Mouse (Mus musculus): ENCODE measurements around the gene Haspin. TPM values are rescaled to one million over a fixed set of nuclear protein-coding genes. Genes with fewer than 3 reads are reported as not detected.

Gene Haspin
- polyA plus RNA-seq, 1 experiment from 2014 or later = 1.6 TPM

DNA sequence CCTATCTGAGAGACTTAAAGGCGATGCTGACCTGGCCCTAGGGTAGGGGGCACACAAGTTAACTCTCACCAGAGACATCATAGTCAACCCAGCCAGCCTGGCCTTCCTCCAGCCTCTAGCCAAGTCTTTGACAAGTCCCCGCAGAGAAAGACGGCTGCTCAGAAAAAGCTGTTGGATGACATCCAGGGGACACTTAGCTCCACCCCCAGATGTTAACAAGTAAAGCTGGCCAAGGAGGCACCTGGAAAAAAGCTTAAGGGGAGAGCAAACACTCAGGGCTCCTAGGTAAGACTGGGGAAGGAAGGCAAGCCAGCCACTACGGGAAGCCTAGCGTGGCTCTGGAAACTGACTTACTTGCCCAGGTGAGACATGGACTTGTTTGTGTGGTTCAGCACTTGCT is 34.1 kb upstream of the Haspin start:
- peaks cover 17% of the 10 kb centered on the region for H3K4me1 ChIP-seq (ENCODE audit: control insufficient read depth, insufficient read depth, low read length)
- H3K27me3 ChIP-seq (ENCODE audit: control insufficient read depth, insufficient read depth, low read depth, low read length) = no peaks in the 10 kb centered on the region
- H3K4me2 ChIP-seq (ENCODE audit: low read length) = no peak overlapping the region
- H3K27ac ChIP-seq (ENCODE audit: low read length) = no peak overlapping the region
- H3K9me3 ChIP-seq (replicated peaks; ENCODE audit: control insufficient read depth, low read length, poor library complexity, severe bottlenecking) = no peaks in the 10 kb centered on the region
- peaks cover 3% of the 10 kb centered on the region; the same call in 1 of the 2 replicates for H3K36me3 ChIP-seq (ENCODE audit: control insufficient read depth, insufficient read depth, low read length)
- no peak overlapping the region for H3K9ac ChIP-seq (ENCODE audit: low read depth, low read length)
- WGBS = 66% methylated on average over 5 of the region's 5 CpGs
- H3K4me3 ChIP-seq (ENCODE audit: low read depth, low read length) = no peak overlapping the region
- no peak for ATAC-seq

DNA sequence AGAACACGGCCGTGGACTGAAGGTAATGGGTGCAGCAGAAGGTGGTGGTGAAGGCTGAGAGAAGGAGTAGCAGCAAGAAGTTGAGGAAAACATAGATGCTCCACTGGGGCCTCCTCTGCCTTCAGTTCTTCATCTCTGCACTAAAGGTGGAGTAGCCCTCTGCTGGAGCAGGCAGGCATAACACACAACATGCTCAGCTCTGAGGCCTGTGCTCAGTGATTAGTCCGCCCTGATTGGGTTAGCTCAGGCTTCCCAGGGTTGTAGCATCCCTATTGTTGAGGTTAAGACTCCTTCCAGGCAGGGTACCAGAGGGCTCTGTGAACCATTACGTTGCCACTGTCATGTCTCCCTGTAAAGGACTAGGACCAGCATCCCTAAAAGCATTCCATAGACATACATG is 31.1 kb upstream of the Haspin start:
- H3K4me2 ChIP-seq (ENCODE audit: low read length) = no peak overlapping the region
- 45% methylated on average over 4 of the region's 4 CpGs for WGBS
- no peak overlapping the region for H3K4me3 ChIP-seq (ENCODE audit: low read depth, low read length)
- H3K9ac ChIP-seq (ENCODE audit: low read depth, low read length) = no peak overlapping the region
- peak; percentile 18; the same call in 1 of the 2 replicates for ATAC-seq
- H3K27ac ChIP-seq (ENCODE audit: low read length) = no peak overlapping the region
- H3K9me3 ChIP-seq (replicated peaks; ENCODE audit: control insufficient read depth, low read length, poor library complexity, severe bottlenecking) = no peaks in the 10 kb centered on the region
- H3K4me1 ChIP-seq (ENCODE audit: control insufficient read depth, insufficient read depth, low read length) = no peaks in the 10 kb centered on the region
- no peaks in the 10 kb centered on the region; the same call in 1 of the 2 replicates for H3K36me3 ChIP-seq (ENCODE audit: control insufficient read depth, insufficient read depth, low read length)
- no peaks in the 10 kb centered on the region for H3K27me3 ChIP-seq (ENCODE audit: control insufficient read depth, insufficient read depth, low read depth, low read length)

DNA sequence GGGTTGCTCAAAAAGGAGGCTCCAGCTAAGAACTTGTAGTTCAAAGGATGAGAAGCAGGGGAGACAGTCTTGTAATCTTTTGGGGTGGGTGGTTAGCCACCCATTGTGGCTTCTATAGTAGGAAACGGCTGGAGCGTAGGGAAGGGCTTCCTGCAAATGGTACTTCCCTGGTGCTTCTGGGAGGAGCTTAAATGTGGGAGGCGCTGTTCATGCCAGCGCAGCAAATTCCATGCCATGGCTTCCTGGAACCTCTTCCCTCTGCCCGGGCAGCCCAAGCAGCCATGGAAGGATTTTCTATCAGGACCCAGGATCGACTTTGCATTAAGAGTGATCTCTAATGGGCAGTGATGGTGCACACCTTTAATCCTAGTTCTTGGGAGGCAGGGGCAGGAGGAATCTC is 30.5 kb upstream of the Haspin start:
- H3K27ac ChIP-seq (ENCODE audit: low read length) = no peak overlapping the region
- no peak for ATAC-seq
- H3K27me3 ChIP-seq (ENCODE audit: control insufficient read depth, insufficient read depth, low read depth, low read length) = no peaks in the 10 kb centered on the region
- H3K4me2 ChIP-seq (ENCODE audit: low read length) = no peak overlapping the region
- no peaks in the 10 kb centered on the region for H3K4me1 ChIP-seq (ENCODE audit: control insufficient read depth, insufficient read depth, low read length)
- no peaks in the 10 kb centered on the region for H3K9me3 ChIP-seq (replicated peaks; ENCODE audit: control insufficient read depth, low read length, poor library complexity, severe bottlenecking)
- H3K4me3 ChIP-seq (ENCODE audit: low read depth, low read length) = no peak overlapping the region
- no peaks in the 10 kb centered on the region; the same call in 1 of the 2 replicates for H3K36me3 ChIP-seq (ENCODE audit: control insufficient read depth, insufficient read depth, low read length)
- no peak overlapping the region for H3K9ac ChIP-seq (ENCODE audit: low read depth, low read length)
- WGBS = 86% methylated on average over 6 of the region's 6 CpGs

DNA sequence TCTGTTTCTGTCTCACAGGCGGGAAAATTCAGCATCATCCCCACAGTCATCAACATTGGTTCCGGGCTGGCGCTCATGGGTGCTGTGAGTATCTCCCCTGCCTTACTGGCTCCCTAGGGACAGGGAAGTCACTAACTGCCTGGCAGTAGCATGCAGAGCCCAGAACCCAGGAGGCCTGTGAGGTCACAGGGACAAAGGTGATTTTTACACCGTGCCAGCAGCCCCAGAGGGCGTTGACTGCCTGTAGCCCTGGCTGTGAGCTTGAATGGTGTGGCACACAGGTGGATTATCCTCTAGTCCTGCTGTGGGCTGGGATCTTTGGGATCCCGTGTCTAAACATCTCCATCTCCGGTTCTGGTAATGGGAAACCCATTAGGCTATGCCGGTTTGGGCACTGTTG is 30.0 kb upstream of the Haspin start:
- no peak overlapping the region for H3K4me2 ChIP-seq (ENCODE audit: low read length)
- 78% methylated on average over 8 of the region's 8 CpGs for WGBS
- H3K9ac ChIP-seq (ENCODE audit: low read depth, low read length) = no peak overlapping the region
- ATAC-seq = no peak
- no peak overlapping the region for H3K27ac ChIP-seq (ENCODE audit: low read length)
- no peak overlapping the region for H3K4me3 ChIP-seq (ENCODE audit: low read depth, low read length)
- H3K27me3 ChIP-seq (ENCODE audit: control insufficient read depth, insufficient read depth, low read depth, low read length) = no peaks in the 10 kb centered on the region
- no peaks in the 10 kb centered on the region for H3K36me3 ChIP-seq (ENCODE audit: control insufficient read depth, insufficient read depth, low read length)
- H3K9me3 ChIP-seq (replicated peaks; ENCODE audit: control insufficient read depth, low read length, poor library complexity, severe bottlenecking) = no peaks in the 10 kb centered on the region
- H3K4me1 ChIP-seq (ENCODE audit: control insufficient read depth, insufficient read depth, low read length) = no peaks in the 10 kb centered on the region

DNA sequence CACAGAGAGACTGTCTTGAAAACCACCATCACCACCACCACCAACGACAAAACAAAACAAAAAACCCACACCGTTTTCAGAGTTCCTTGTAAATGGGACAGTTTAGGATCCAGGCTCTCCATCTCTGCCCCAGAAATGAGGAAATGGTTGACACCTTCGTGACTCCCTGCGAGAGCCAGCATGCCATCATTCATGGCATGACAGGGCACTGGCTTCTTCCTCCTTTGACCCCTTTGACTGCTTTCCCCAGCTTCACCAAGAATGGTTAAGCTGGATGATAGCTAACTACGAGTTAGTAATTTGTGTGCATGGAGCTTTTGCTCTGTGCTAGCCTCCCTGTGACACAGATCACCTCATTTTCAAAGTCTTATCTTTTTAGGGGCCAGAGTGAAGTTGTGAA is 24.2 kb upstream of the Haspin start:
- ATAC-seq = no peak
- Histone ChIP-seq H3K36me3 (ENCODE audit: control insufficient read depth, insufficient read depth, low read length) (no peaks in the 10 kb centered on the region), H3K4me2 (ENCODE audit: low read length) (no peak overlapping the region), H3K27ac (ENCODE audit: low read length) (no peak overlapping the region), H3K9me3 (replicated peaks; ENCODE audit: control insufficient read depth, low read length, poor library complexity, severe bottlenecking) (no peaks in the 10 kb centered on the region), H3K4me3 (ENCODE audit: low read depth, low read length) (no peak overlapping the region), H3K9ac (ENCODE audit: low read depth, low read length) (no peak overlapping the region), H3K27me3 (ENCODE audit: control insufficient read depth, insufficient read depth, low read depth, low read length) (peaks cover 17% of the 10 kb centered on the region), H3K4me1 (ENCODE audit: control insufficient read depth, insufficient read depth, low read length) (0 out of 2 replicates have a peak, but pooled peaks cover 3% of the 10 kb centered on the region)
- 82% methylated on average over 5 of the region's 5 CpGs for WGBS

DNA sequence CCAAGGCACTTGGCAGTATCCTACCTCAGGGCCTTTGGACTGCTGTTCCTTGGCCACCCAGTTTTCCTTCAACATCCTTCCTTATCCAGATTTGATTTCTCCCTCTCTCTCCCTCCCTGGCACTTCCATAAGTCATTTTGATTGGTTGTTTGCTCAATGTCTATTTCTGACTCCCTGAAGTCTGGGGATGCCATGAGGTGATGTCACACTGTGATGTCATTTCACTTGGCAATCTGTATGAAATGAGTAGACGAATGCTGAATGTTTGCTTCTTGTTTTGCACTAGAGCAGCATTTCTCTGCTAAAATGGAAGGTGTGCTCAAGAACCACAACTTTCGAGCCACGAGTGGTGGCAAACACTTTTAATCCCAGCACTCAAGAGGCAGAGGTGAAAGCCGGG is 23.5 kb upstream of the Haspin start:
- Histone ChIP-seq H3K27ac (ENCODE audit: low read length) (no peak overlapping the region), H3K4me2 (ENCODE audit: low read length) (no peak overlapping the region), H3K9ac (ENCODE audit: low read depth, low read length) (no peak overlapping the region), H3K9me3 (replicated peaks; ENCODE audit: control insufficient read depth, low read length, poor library complexity, severe bottlenecking) (no peaks in the 10 kb centered on the region), H3K27me3 (ENCODE audit: control insufficient read depth, insufficient read depth, low read depth, low read length) (peaks cover 17% of the 10 kb centered on the region), H3K4me1 (ENCODE audit: control insufficient read depth, insufficient read depth, low read length) (0 out of 2 replicates have a peak, but pooled peaks cover 3% of the 10 kb centered on the region), H3K36me3 (ENCODE audit: control insufficient read depth, insufficient read depth, low read length) (no peaks in the 10 kb centered on the region), H3K4me3 (ENCODE audit: low read depth, low read length) (no peak overlapping the region)
- WGBS = 88% methylated on average over 4 of the region's 4 CpGs
- ATAC-seq = no peak

DNA sequence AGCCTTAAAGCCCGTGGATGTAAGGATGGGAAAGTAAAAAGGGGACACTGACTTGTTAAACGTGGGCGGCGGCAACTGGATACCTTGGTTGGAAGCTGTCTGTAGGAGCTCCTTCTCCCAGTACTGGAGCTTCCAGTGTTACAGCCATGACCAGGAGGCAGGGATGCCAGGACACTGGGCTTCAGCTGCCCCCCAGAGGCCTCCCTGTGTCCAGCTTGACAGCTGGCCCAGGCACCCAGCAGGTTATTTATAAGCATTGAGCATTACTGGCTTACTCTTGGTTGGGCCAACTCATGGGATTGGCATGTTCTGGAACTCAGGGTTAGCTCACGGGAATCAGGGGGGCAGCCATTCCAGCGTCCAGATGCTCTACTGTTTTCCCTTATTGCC is 22.7 kb upstream of the Haspin start:
- ATAC-seq = no peak
- peak overlapping the region; percentile 60; the same call in 1 of the 2 replicates for H3K9ac ChIP-seq (ENCODE audit: low read depth, low read length)
- WGBS = 24% methylated on average over 6 of the region's 6 CpGs

DNA sequence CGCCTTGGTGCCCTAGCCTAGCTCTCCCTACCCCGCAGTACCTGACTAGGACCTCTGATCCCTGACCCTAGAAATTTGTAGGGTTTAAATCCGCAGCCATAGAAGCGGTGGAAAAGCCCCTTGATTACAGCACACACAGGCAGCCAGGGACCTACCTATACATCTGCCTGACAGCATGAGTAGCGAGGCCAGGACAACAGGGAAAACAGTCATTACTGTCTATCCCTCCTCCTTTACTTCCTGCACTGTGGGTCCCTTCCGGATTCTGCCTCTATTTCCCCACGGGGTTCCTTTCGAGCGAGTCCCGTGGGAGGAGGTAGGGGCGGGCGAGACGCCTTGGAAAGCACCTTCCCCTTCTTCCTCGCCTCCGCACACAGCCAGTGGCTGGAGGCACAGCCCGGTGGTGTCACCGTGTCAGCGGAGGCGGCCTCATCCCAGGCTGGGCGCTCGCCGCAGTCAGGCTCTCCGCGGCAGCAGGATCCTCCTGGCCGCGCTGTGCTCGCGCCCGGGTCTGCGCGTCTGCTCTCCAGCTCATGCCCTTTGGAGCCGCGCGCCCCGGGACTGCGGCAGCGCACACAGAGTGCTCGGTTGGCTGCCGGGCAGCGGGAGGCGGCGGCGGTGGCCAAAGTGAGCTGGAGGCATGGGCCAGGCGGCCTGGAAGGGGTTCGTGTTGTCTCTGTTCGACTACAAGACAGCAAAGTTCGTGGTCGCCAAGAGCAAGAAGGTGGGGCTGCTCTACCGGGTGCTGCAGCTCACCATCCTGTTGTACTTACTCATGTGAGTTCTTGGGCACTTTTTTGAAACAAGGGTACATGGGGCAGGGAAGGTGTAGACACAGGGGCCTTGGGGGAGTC is 22.1 kb upstream of the Haspin start, which contains the start of gene P2rx5:
TSS of gene P2rx5 (plus strand) at position 465 of the 854 bp plus-strand sequence.
- no peak within 1 kb of the TSS for H3K27ac ChIP-seq (ENCODE audit: low read length)
- 2% methylated on average over 48 of the region's 49 CpGs for WGBS

More for the DNA sequence above, 22.7 kb upstream of the Haspin start:
- no peaks in the 10 kb centered on the region for H3K9me3 ChIP-seq (replicated peaks; ENCODE audit: control insufficient read depth, low read length, poor library complexity, severe bottlenecking)
- peak overlapping the region; percentile 80 for H3K4me2 ChIP-seq (ENCODE audit: low read length)
- H3K36me3 ChIP-seq (ENCODE audit: control insufficient read depth, insufficient read depth, low read length) = no peaks in the 10 kb centered on the region
- 0 out of 2 replicates have a peak, but pooled peaks cover 3% of the 10 kb centered on the region for H3K4me1 ChIP-seq (ENCODE audit: control insufficient read depth, insufficient read depth, low read length)
- peaks cover 17% of the 10 kb centered on the region for H3K27me3 ChIP-seq (ENCODE audit: control insufficient read depth, insufficient read depth, low read depth, low read length)
- no peak overlapping the region for H3K27ac ChIP-seq (ENCODE audit: low read length)
- peak overlapping the region; percentile 41 for H3K4me3 ChIP-seq (ENCODE audit: low read depth, low read length)

DNA sequence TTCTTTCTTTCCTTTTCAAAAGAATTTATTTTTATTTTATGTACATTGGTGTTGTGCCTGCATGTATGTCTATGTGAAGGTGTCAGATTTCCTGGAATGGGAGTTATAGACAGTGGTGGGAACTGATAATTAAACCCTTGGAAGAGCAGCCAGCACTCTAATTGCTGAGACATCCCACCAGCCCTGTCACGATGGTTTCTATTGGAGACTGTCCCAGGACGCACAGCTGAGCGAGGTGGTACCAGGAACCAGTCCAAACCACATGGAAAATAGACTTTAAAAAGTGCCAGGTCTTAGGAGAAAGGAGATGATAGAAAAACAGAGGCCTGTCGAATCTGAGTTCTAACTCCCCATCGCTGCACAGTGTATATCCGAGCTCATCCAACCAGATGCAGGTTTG is 17.0 kb upstream of the Haspin start:
- Histone ChIP-seq H3K4me3 (ENCODE audit: low read depth, low read length) (no peak overlapping the region), H3K4me2 (ENCODE audit: low read length) (no peak overlapping the region), H3K36me3 (ENCODE audit: control insufficient read depth, insufficient read depth, low read length) (no peaks in the 10 kb centered on the region), H3K9me3 (replicated peaks; ENCODE audit: control insufficient read depth, low read length, poor library complexity, severe bottlenecking) (no peaks in the 10 kb centered on the region), H3K9ac (ENCODE audit: low read depth, low read length) (no peak overlapping the region), H3K27me3 (ENCODE audit: control insufficient read depth, insufficient read depth, low read depth, low read length) (peaks cover 4% of the 10 kb centered on the region), H3K27ac (ENCODE audit: low read length) (no peak overlapping the region), H3K4me1 (ENCODE audit: control insufficient read depth, insufficient read depth, low read length) (no peaks in the 10 kb centered on the region)
- WGBS = 83% methylated on average over 6 of the region's 6 CpGs
- no peak for ATAC-seq

More for the DNA sequence above, 22.1 kb upstream of the Haspin start, which contains the start of gene P2rx5:
- peak within 1 kb of the TSS; percentile 60 for H3K9ac ChIP-seq (ENCODE audit: low read depth, low read length)
- peaks cover 17% of the 10 kb centered on the region for H3K27me3 ChIP-seq (ENCODE audit: control insufficient read depth, insufficient read depth, low read depth, low read length)
- H3K4me3 ChIP-seq (ENCODE audit: low read depth, low read length) = peak within 1 kb of the TSS; percentile 41
- peak; percentile 67 for ATAC-seq
- H3K9me3 ChIP-seq (replicated peaks; ENCODE audit: control insufficient read depth, low read length, poor library complexity, severe bottlenecking) = no peaks in the 10 kb centered on the region
- H3K36me3 ChIP-seq (ENCODE audit: control insufficient read depth, insufficient read depth, low read length) = no peaks in the 10 kb centered on the region
- H3K4me2 ChIP-seq (ENCODE audit: low read length) = peak within 1 kb of the TSS; percentile 80
- H3K4me1 ChIP-seq (ENCODE audit: control insufficient read depth, insufficient read depth, low read length) = 0 out of 2 replicates have a peak, but pooled peaks cover 3% of the 10 kb centered on the region

Data from midbrain, embryonic 16.5 days (tissue).